Mouse (Mus musculus) heart, embryonic 11.5 days (tissue): ENCODE results near the gene Ubqln2. TPM values are rescaled to one million over a fixed set of nuclear protein-coding genes. Genes with fewer than 3 reads are reported as not detected.

Experiments used
- ATAC-seq: fragments of 200-750 bp; cut with Nextera tagmentation; replicated peaks from 2 replicates; pipeline ENCODE4 v1.8.0; 2017; ENCODE audit warnings: moderate library complexity; ENCODE audit not compliant: insufficient number of reproducible peaks, low FRiP score, low TSS enrichment
- H3K27ac ChIP-seq: fragments of 300-500 bp; sonication (generic); 2 replicates; pipeline ENCODE4 v1.5.1; 2014; ENCODE audit warnings: mild to moderate bottlenecking, low read depth, low read length
- H3K27me3 ChIP-seq: fragments of 300-500 bp; sonication (generic); 2 replicates; pipeline ENCODE4 v1.6.1; 2014; ENCODE audit warnings: mild to moderate bottlenecking, low read length, mixed read lengths; ENCODE audit not compliant: control insufficient read depth, insufficient read depth
- H3K36me3 ChIP-seq: fragments of 300-500 bp; sonication (generic); 2 replicates; pipeline ENCODE4 v1.6.1; 2014; ENCODE audit warnings: mild to moderate bottlenecking, low read length, moderate library complexity, mixed read lengths; ENCODE audit not compliant: control insufficient read depth, insufficient read depth
- H3K4me1 ChIP-seq: fragments of 300-500 bp; sonication (generic); 2 replicates; pipeline ENCODE4 v1.6.1; 2014; ENCODE audit warnings: low read length; ENCODE audit not compliant: control insufficient read depth, insufficient read depth
- H3K4me2 ChIP-seq: fragments of 300-500 bp; sonication (generic); 2 replicates; pipeline ENCODE4 v1.6.1; 2014; ENCODE audit warnings: mild to moderate bottlenecking, moderate library complexity
- H3K4me3 ChIP-seq: fragments of 300-500 bp; sonication (generic); 2 replicates; pipeline ENCODE4 v1.5.1; 2014; ENCODE audit warnings: low read depth, low read length
- H3K9ac ChIP-seq: fragments of 300-500 bp; sonication (generic); 2 replicates; pipeline ENCODE4 v1.6.1; 2014; ENCODE audit warnings: mild to moderate bottlenecking, low read depth, low read length, moderate library complexity
- H3K9me3 ChIP-seq: fragments of 300-500 bp; sonication (generic); replicated peaks from 2 replicates; pipeline ENCODE4 v1.6.1; 2016; ENCODE audit warnings: low read length; ENCODE audit not compliant: control insufficient read depth
- WGBS: fragments of 180-500 bp; shearing (Covaris S2); extraction: QIAGEN DNeasy Blood & Tissue Kit; methylation state at CpG from one replicate; pipeline ENCODE4 v1.1.7; 2014; ENCODE audit not compliant: insufficient replicate concordance; 5-methylcytosine and 5-hydroxymethylcytosine counted together
- polyA plus RNA-seq: library from polyadenylated mRNA; unstranded; fragments of >200 nt; fragmentation: Nextera tagmentation; extraction: Ambion mirVana; gene quantifications from 2 replicates; pipeline ENCODE4 v1.2.1, GENCODE M21; 2014

Gene Ubqln2
- polyA plus RNA-seq, 1 experiment from 2014 or later, result 21.1 TPM

GRCm38 (mm10) chrX:153515491-153515890 lies 17.5 kb downstream of the Ubqln2 start:
- Histone ChIP-seq H3K27ac (no peak overlapping the region), H3K4me3 (no peak overlapping the region), H3K4me2 (no peak overlapping the region), H3K36me3 (no peaks in the 10 kb centered on the region), H3K27me3 (no peaks in the 10 kb centered on the region), H3K9me3 (no peaks in the 10 kb centered on the region), H3K4me1 (no peaks in the 10 kb centered on the region), H3K9ac (no peak overlapping the region)
- 81% methylated on average over 5 of the region's 5 CpGs for WGBS
- ATAC-seq, result no peak

GRCm38 (mm10) chrX:153528399-153528798 lies 30.4 kb downstream of the Ubqln2 start:
- Histone ChIP-seq H3K9ac (no peak overlapping the region), H3K27me3 (no peaks in the 10 kb centered on the region), H3K4me1 (no peaks in the 10 kb centered on the region), H3K4me3 (no peak overlapping the region), H3K9me3 (no peaks in the 10 kb centered on the region), H3K27ac (no peak overlapping the region), H3K36me3 (no peaks in the 10 kb centered on the region), H3K4me2 (no peak overlapping the region)
- 37% methylated on average over 2 of the region's 2 CpGs for WGBS
- no peak for ATAC-seq

Other genes starting within 250 kb of the Ubqln2 start
- not detected in 2 replicates for gene Cypt3, start 60.4 kb downstream of the Ubqln2 start, polyA plus RNA-seq
- gene Kctd12b, start 198.2 kb downstream of the Ubqln2 start, polyA plus RNA-seq, result 2.5 and 4.3 TPM in 2 replicates
- gene Nbdy, start 225.4 kb downstream of the Ubqln2 start, polyA plus RNA-seq, result 68.5 and 70.7 TPM in 2 replicates